Mouse (Mus musculus): ENCODE measurements around the gene Sptbn1.

DNA sequence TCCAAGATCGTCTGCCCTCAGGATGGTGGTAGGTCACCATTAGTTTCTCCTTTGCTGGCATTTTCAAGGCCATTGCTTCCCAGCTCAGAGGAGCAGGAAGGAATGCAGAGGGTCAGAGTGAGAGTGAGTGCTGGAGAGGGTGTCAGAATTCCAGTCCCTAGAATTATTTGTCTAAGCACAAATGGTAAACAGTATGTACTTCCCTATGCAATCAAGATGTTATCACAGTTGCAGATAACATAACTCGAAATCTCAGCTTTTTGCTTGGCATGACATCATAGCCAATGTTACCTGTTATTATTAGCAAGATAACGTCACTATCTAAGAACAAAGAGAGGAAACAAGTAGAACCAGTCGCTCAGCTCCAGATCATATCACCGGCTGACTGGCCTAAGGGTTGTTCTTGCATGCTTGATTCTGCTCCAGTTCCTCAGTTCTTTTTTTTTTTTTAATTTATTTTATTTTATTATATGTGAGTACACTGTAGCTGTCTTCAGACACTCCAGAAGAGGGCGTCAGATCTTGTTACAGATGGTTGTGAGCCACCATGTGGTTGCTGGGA, 172.7 kb downstream of the Sptbn1 start:
- TF ChIP-seq CTCF (IDR thresholded peaks at IDR 0.05; ENCODE audit: borderline replicate concordance, extremely low read depth, insufficient read depth, insufficient read length) (no peak), POLR2A (IDR thresholded peaks at IDR 0.05; ENCODE audit: borderline replicate concordance, extremely low read depth, insufficient read depth, insufficient read length, poor library complexity, severe bottlenecking) (no peak)
